Mouse (Mus musculus) kidney, adult 11 months (tissue): Measurements from ENCODE around the gene Baiap2.
A peak's percentile ranks its signal among the peaks of the same experiment; 100 is the strongest.

ENCODE experiments used
- DNase-seq: peaks from one replicate; pipeline ENCODE4 v3.0.0; 2022

The Baiap2 gene

DNA sequence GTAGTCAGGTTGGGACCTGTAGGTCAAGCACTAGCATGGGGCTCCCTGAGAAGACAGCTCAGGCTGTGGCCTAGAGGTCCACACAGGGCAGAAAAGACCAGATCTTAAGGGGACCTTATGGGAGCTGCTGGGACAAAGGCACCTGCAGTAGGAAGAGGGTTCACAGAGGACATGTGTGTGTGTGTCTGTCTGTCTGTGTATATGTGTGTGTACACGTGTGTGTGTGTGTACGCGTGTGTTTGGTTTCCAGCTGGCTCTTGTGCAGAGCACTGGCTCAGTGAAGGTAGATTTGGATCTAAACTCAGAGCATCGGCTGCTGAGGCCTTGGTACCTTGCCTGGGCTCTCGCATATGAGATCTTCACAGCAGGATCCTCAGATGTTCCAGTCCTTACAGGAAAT, 21.9 kb upstream of the Baiap2 start:
- no peak for DNase-seq

- DNase-seq: no peak
These were observed 17.4 kb upstream of the Baiap2 start for GRCm38 (mm10) chr11:119925176-119925575.

DNA sequence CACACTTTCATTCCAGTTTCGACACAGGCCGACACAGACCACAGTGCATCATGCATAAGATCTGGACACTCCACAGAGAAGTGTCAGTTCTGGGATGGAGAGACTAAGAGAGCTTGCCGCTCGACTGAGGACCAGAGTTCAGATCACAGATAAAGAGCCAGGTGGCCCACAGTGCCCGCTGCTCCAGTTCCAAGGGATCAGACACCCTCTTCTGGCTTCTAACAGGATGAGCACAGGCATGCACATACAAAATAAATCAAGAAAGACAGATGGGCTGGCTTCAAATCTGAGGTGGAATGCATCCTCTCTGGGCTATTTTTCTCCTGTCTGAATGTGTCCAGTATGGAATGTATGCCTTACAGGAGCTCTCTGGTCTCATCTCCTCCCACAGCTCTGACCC, 15.8 kb upstream of the Baiap2 start:
- no peak for DNase-seq

GRCm38 (mm10) chr11:119928023-119928681, 14.4 kb upstream of the Baiap2 start:
- no peak for DNase-seq

- DNase-seq: no peak
These were observed 12.8 kb upstream of the Baiap2 start for GRCm38 (mm10) chr11:119929603-119930265.

GRCm38 (mm10) chr11:119931809-119932208, 10.8 kb upstream of the Baiap2 start:
- DNase-seq: no peak

GRCm38 (mm10) chr11:119933142-119933541, 9.4 kb upstream of the Baiap2 start:
- no peak for DNase-seq

DNA sequence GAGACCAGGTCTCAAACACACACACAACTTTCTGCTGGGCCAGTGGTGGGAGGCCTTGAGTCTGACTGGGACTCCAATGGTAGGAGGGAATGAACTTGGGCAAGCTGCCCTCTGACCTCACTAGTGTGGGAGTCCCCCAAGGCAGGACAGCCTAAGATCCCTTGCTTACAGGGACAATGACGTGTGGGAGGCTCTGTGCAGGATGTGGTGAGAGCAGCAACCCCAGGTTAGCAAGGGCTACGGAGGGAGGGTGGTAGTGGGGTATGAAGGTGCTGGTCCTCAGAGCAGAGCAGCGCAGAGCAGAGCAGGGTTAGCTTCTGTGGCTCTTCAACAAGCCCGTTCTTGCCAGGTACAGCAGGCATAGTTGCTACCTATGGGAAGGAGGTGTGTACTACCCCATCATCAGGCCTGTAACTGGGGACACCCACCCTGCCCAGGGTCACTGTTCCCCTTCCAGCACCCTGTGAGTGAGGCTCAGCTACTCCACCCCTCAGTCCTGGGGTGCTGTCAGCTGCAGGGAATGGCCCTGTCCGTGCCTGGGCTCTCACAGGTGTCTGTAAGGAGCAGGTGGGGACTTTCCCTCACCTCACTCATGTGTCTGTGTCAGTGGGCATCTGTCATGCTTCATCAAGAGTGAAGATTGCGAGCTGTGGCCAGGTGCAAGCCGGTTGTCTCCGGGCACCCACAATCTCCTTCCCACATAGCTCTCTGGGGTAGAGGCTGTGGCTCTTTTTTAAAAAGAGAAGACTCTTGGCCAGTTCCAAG, 8.6 kb upstream of the Baiap2 start:
- DNase-seq: no peak

DNA sequence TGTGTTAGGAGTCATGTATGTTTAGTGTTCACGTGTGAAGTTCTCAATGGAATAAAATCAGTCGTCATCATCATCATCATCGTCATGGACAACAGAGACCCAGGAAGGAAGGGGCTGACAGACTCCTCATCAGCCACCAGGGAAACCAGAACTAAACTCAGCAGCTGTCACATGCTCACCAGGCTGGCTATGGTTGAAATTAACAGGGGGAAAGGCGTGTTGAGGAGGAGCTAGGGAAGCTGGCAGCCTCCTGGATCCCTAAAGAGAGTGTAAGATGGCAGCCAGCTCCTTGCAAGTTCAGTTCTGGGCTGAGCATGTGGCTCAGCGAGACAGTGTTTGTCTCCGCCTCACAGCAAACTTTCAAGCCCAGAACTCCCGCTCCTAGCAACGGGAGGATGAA, 7.8 kb upstream of the Baiap2 start:
- DNase-seq: no peak

GRCm38 (mm10) chr11:119935457-119935856, 7.1 kb upstream of the Baiap2 start:
- peak; percentile 79 for DNase-seq

GRCm38 (mm10) chr11:119936456-119936855, 6.1 kb upstream of the Baiap2 start:
- no peak for DNase-seq

GRCm38 (mm10) chr11:119937216-119937615, 5.3 kb upstream of the Baiap2 start:
- no peak for DNase-seq

DNA sequence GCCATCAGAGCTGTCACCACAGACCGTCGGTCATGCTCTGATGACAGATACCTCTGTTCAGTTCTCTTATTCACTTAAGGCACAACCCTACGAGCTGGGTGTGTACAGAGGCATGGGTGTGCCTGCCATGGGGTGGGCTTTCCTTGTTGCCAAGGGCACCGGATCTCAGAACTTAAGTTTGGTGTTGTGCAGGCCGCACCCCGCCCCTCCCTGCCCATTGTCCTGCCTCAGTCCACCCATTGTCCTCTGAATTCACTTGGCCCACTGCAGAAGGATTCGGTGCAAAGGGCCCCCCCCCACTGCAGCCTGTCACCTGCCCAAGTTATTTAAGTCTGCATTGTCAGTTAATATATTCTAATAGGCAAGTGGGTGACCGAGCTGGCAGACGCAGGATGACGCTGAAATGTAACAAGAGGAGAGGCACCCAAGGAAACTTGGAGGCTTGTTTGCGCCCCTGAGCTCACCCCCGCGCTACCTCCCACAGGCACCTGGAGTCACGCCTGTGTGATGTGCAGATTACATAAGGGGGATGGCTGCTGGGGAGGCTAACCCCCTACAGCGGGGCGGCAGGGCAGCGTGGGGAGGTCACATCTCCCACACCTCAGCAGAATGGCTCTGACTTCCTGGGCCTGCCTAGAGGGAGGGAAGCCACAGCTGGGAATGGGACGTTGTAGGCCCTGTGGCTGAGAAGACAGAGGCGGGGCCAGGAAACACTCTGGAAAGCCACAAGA, 4.6 kb upstream of the Baiap2 start:
- DNase-seq: peak; percentile 82

DNA sequence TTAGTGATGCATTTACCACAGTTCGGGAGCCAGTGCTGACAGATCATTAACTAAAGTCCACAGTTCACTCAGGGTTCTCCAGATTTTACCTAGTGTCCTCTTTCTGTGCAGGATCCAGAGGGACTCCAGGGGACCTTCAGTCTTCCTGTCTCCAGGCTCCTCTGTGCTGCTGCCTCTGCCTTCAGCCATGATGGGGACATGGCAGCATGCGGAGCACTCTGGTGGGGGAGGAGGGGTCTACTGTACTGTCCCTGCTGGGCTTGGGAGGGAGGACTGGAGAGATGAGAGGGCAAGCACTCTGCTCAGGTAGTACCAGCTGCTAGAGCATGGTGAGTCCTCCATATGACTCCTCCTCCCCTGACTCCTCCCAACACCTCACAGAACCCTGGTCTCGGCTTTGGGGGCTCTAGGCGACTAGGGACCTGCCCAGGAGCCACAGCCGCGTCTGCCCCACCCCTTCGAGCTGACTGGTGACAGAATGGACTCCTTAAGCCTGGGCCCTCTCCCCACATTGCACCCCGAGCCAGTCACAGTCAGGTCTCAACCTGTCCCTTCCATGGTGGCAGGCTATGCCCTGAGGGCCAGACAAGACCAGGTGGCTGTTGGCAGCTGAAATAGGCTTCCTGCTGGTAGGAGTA, 3.4 kb upstream of the Baiap2 start:
- DNase-seq: peak; percentile 80

- no peak for DNase-seq
These were observed 2.9 kb upstream of the Baiap2 start for GRCm38 (mm10) chr11:119939711-119940106.

GRCm38 (mm10) chr11:119940142-119940541, 2.4 kb upstream of the Baiap2 start:
- DNase-seq: no peak

- DNase-seq: no peak
These were observed 769 bp upstream of the Baiap2 start for GRCm38 (mm10) chr11:119941794-119942193.

GRCm38 (mm10) chr11:119942201-119942726, 299 bp upstream of the Baiap2 start:
- no peak for DNase-seq

DNA sequence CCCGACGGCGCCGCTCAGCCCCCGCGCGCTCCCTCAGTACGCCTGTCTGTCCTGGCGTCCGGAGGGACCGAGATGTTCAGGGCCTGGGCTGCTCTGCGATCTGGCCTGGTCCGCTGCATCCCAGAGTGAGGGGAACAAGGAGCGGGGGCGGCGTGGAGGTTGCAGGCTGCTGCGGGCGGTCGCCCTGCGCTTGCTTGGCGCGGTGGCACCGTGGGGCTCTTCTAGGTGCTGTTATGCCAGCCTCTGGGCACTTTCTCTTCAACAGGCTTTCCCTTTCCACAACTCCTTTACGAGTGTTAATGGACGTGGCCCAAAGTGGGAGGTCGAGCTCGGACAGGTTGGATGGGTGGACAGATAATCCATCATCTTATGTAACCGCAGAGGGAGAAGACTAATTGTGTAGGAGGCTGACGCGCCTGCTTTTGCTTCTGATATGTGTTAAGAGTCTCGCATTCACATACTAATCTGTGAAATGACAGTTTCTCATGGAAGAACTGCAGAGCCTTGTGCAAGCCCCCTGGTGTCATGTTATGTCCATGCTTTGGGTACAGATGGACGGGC, 945 bp downstream of the Baiap2 start:
- no peak for DNase-seq

- DNase-seq: peak; percentile 68
These were observed 2.8 kb downstream of the Baiap2 start for GRCm38 (mm10) chr11:119945343-119945742.

DNA sequence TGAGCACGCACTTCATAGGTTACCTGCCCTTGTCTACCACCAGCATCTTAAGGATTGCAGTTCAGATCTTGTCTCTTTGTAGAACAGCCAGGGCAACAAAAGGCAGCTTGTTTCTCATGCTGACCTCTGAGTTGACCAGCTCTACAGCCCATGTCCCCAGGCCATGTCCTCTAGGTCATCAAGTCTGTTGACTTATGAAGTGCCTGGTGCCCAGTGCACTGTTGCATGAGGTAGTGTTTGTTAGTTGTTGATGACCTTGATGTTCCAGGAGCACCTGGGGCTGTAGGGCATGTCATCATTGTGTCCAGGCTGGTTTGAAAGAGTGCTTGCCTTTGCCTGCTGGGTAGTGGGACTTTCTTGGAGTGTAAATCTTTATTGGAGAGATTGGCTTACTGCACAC, 4.9 kb downstream of the Baiap2 start:
- no peak for DNase-seq

- DNase-seq: no peak
These were observed 5.3 kb downstream of the Baiap2 start for GRCm38 (mm10) chr11:119947897-119948296.
